Mouse (Mus musculus) left cerebral cortex, postnatal 25 days (tissue): Measurements from ENCODE around the gene Spats1. TPM values are rescaled to one million over a fixed set of nuclear protein-coding genes. Genes with fewer than 3 reads are reported as not detected.

Source experiments
- DNase-seq, 2 experiments: peaks; one replicate each; pipeline ENCODE4 v3.0.0; 2022; ENCODE audit warnings: low spot score in 2 of 2, mixed read lengths in 1 of 2
- intact Hi-C: fragments of 180-260 bp; cut with DNase I; formaldehyde crosslinking; loops from one replicate; pipeline ENCODE4 v1.15.1; 2025
- total RNA-seq, 2 experiments: library from RNA; stranded (reverse); gene quantifications; 2 replicates each; pipeline ENCODE4 v1.2.3; 2021

Spats1 gene
- total RNA-seq, 2 experiments from 2014 or later, result 5.2 to 6.1 TPM

DNA sequence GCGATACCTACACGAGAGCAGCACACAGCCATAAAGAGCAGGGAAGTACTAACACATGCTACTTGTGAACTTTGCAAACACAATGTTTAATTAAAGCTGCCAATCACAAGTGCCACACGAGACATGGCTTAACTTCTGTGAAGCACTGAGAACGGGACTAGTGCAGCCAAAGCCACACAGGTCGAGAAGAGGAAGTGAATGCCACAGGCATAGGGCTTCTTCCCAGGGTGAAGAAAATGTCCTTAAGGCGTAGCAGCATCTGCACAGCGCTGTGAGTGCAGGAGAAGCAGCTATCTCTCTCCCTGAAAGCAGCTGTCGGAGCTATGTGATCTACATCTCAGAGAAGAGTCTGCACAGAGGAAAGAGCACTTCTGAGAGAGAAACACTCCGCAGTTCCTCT lies 80.6 kb downstream of the Spats1 start:
- intact Hi-C loops, result no loop called here
- DNase-seq, result no peak

DNA sequence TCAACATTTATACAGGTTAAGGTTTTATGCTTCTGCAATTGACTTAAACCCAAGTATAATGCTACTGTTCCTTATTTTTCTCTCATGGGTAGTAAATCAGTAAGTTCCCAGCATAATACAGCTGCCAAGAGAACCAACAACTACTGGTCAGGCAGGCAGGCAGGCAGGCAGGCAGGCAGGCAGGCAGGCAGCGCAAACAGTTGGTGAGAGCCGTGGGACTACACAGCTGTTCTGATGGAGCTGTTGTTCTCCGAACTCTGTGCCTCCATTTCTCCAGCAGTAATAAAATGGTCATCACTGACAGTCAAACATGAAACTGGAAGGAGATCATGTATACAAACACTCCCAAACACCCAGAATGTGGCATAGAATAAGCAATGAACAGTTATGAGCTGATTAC lies 81.5 kb downstream of the Spats1 start:
- intact Hi-C loops, result no loop called here
- no peak for DNase-seq

Other genes with a start within 250 kb of the Spats1 start
- 10 to 100 TPM; 55.5 to 58.3 TPM for gene Cdc5l, start 41.7 kb downstream of the Spats1 start, total RNA-seq
- 10 to 100 TPM; 23.0 to 24.6 TPM for gene Aars2, start 31.4 kb upstream of the Spats1 start, total RNA-seq
- 1 to 10 TPM; 1.1 to 1.3 TPM for gene Tcte1, start 48.0 kb upstream of the Spats1 start, total RNA-seq
- 100 to 1,000 TPM; 118 to 128 TPM for gene Tmem151b, start 74.3 kb upstream of the Spats1 start, total RNA-seq
- gene Nfkbie, start 80.3 kb upstream of the Spats1 start, total RNA-seq, result 1 to 10 TPM; 1.6 to 2.0 TPM
- 10 to 100 TPM; 30.3 to 32.2 TPM for gene Slc35b2, start 88.5 kb upstream of the Spats1 start, total RNA-seq
- 1,000 to 10,000 TPM; 1,565 to 1,601 TPM for gene Hsp90ab1, start 97.9 kb upstream of the Spats1 start, total RNA-seq
- gene Slc29a1, start 124.2 kb upstream of the Spats1 start, total RNA-seq, result 10 to 100 TPM; 16.8 to 18.8 TPM
- gene Mymx, start 126.7 kb upstream of the Spats1 start, total RNA-seq, result not detected
- under 1 TPM; 0.18 to 0.21 TPM for gene Capn11, start 183.9 kb upstream of the Spats1 start, total RNA-seq
- 10 to 100 TPM; 39.5 to 41.2 TPM for gene Mrpl14, start 210.9 kb upstream of the Spats1 start, total RNA-seq
- 100 to 1,000 TPM; 178 to 186 TPM for gene Tmem63b, start 211.5 kb upstream of the Spats1 start, total RNA-seq